Comparison of ENCODE assay signal across 8 mouse cellular contexts in genomic region chr13:47105711-47106579, GRCm38 (mm10). TPM values are rescaled to one million over a fixed set of nuclear protein-coding genes. Genes with fewer than 3 reads are reported as not detected.
A peak's percentile ranks its signal among the peaks of the same experiment; 100 is the strongest.
DNase-seq lines count a peak whose midpoint lies in the region; ATAC-seq lines count a peak whose summit lies in the region.

Gene Dek, minus strand, starts transcription at chr13:47106201.

- intact Hi-C loops in gastrocnemius, postnatal 36 days (cut with DNase I), result no loop called here
- intact Hi-C loops in left cerebral cortex, postnatal 25 days (cut with DNase I), result loop anchor here (5.0 kb wide), 1 partner anchor 41 kb away; no protein-coding TSS in a partner anchor

- H3K27me3 ChIP-seq in intestine, embryonic 16.5 days (replicated peaks; ENCODE audit: control insufficient read depth, insufficient read depth, low read length), result no peaks in the 10 kb centered on the region

- H3K27ac ChIP-seq in intestine, embryonic 16.5 days (ENCODE audit: low read length), result peak within 1 kb of the TSS; percentile 100

- H3K9me3 ChIP-seq in intestine, embryonic 16.5 days (ENCODE audit: control insufficient read depth, low read length), result no peaks in the 10 kb centered on the region

- DNase-seq in adrenal gland, adult 2 months, result peak; percentile 93
- DNase-seq in embryo, embryonic 11 days, result peak; percentile 96
- DNase-seq in gastrocnemius, postnatal 36 days, result peak; percentile 72 to 84
- peak; percentile 84 to 89 for DNase-seq in left cerebral cortex, postnatal 25 days (ENCODE audit: low spot score in 2 of 2)
- DNase-seq in mesoderm, embryonic 11.5 days (ENCODE audit: low read depth, low spot score), result peak; percentile 93
- peak; percentile 89 for DNase-seq in right cerebral cortex, postnatal 25 days
- peak; percentile 80 to 86 for DNase-seq in urinary bladder, postnatal 4 days (ENCODE audit: low spot score in 2 of 2)

- H3K36me3 ChIP-seq in intestine, embryonic 16.5 days (ENCODE audit: control insufficient read depth, insufficient read depth, low read length), result no peaks in the 10 kb centered on the region

- peak within 1 kb of the TSS; percentile 96 for H3K9ac ChIP-seq in intestine, embryonic 16.5 days (ENCODE audit: low read depth, low read length)

- WGBS in intestine, embryonic 16.5 days, result under 1% methylated on average over 114 of the region's 129 CpGs

- H3K4me3 ChIP-seq in intestine, embryonic 16.5 days (ENCODE audit: low read length), result peak within 1 kb of the TSS; percentile 96

- H3K4me1 ChIP-seq in intestine, embryonic 16.5 days (ENCODE audit: control insufficient read depth, insufficient read depth, low read length), result peaks cover 17% of the 10 kb centered on the region

- H3K4me2 ChIP-seq in intestine, embryonic 16.5 days (ENCODE audit: low read depth, low read length), result peak within 1 kb of the TSS; percentile 81

- peak; percentile 95 for ATAC-seq in intestine, embryonic 16.5 days

RNA-seq across cellular contexts. Expression of gene Dek, which starts in this region (rescaled TPM):
- 10 to 100 TPM; 54.3 to 60.7 TPM for total RNA-seq in adrenal gland, adult 2 months (2021)
- polyA plus RNA-seq in adrenal gland, adult 2 months (2012; rRNA removed), result 60.4 and 61.6 TPM in 2 replicates
- 10 to 100 TPM; 27.1 to 36.0 TPM for total RNA-seq in gastrocnemius, postnatal 36 days (2021)
- polyA plus RNA-seq in intestine, embryonic 16.5 days (2015; fragmentation: Nextera tagmentation; extraction: Ambion mirVana), result 136 and 155 TPM in 2 replicates
- total RNA-seq in left cerebral cortex, postnatal 25 days (2021), result 10 to 100 TPM; 47.7 to 48.5 TPM

Comparison
In these comparisons a context has a peak if more than half of its experiments do, and no peak if none do; other contexts are left out.
1. Peak in every context shown above with its lines: DNase-seq, ATAC-seq, H3K4me3 ChIP-seq and H3K27ac ChIP-seq.